Mouse (Mus musculus) spleen, adult 12 weeks (tissue): ENCODE results near the gene Jph4.
A peak's percentile ranks its signal among the peaks of the same experiment; 100 is the strongest.

ENCODE experiments used
- DNase-seq: peaks from one replicate; pipeline ENCODE4 v3.0.0; 2022; ENCODE audit warnings: low spot score

Gene Jph4

GRCm38 (mm10) chr14:55094704-55095231 lies 22.0 kb downstream of the Jph4 start, which contains the start of gene Thtpa:
Gene Thtpa, plus strand, starts transcription at chr14:55094784.
- DNase-seq, result peak; percentile 57

GRCm38 (mm10) chr14:55093927-55094326 lies 22.8 kb downstream of the Jph4 start:
- no peak for DNase-seq

GRCm38 (mm10) chr14:55092011-55092577 lies 24.6 kb downstream of the Jph4 start, which contains the start of gene Zfhx2:
Gene Zfhx2, minus strand, starts transcription at chr14:55092324.
- peak; percentile 85 for DNase-seq

- no peak for DNase-seq
These were observed 25.4 kb downstream of the Jph4 start for GRCm38 (mm10) chr14:55091209-55091865.

GRCm38 (mm10) chr14:55089199-55089947 lies 27.4 kb downstream of the Jph4 start:
- DNase-seq, result no peak

- DNase-seq, result no peak
These were observed 30.7 kb downstream of the Jph4 start for GRCm38 (mm10) chr14:55086009-55086514.

GRCm38 (mm10) chr14:55085324-55086008 lies 31.3 kb downstream of the Jph4 start:
- DNase-seq, result no peak

- no peak for DNase-seq
These were observed 33.3 kb downstream of the Jph4 start for GRCm38 (mm10) chr14:55083481-55083880.

- DNase-seq, result no peak
These were observed 35.6 kb downstream of the Jph4 start for GRCm38 (mm10) chr14:55081105-55081504.

GRCm38 (mm10) chr14:55079214-55079970 lies 37.3 kb downstream of the Jph4 start:
- peak; percentile 66 for DNase-seq

- no peak for DNase-seq
These were observed 38.3 kb downstream of the Jph4 start for GRCm38 (mm10) chr14:55078366-55078989.

- DNase-seq, result no peak
These were observed 39.0 kb downstream of the Jph4 start for GRCm38 (mm10) chr14:55077481-55078365.

GRCm38 (mm10) chr14:55076956-55077355 lies 39.8 kb downstream of the Jph4 start:
- DNase-seq, result no peak

- DNase-seq, result no peak
These were observed 40.5 kb downstream of the Jph4 start for GRCm38 (mm10) chr14:55076224-55076623.

GRCm38 (mm10) chr14:55074416-55074815 lies 42.3 kb downstream of the Jph4 start:
- DNase-seq, result no peak

- no peak for DNase-seq
These were observed 45.0 kb downstream of the Jph4 start for GRCm38 (mm10) chr14:55071756-55072155.

GRCm38 (mm10) chr14:55066042-55066441 lies 50.7 kb downstream of the Jph4 start:
- no peak for DNase-seq

- DNase-seq, result no peak
These were observed 51.3 kb downstream of the Jph4 start for GRCm38 (mm10) chr14:55065391-55065790.

- DNase-seq, result no peak
These were observed 52.0 kb downstream of the Jph4 start for GRCm38 (mm10) chr14:55064481-55065370.
